Mouse (Mus musculus) erythroblast, embryonic 14.5 days (primary cell): ENCODE measurements around the gene Nsmce1.

ENCODE experiments used
- GATA1 ChIP-seq: IDR thresholded peaks from 2 replicates; pipeline ENCODE4 v1.6.1; 2012; ENCODE audit warnings: low read length, inconsistent platforms, mixed read lengths
- TAL1 ChIP-seq: IDR thresholded peaks from 3 replicates; pipeline ENCODE4 v1.6.1; 2012; ENCODE audit warnings: low read length, inconsistent platforms, mixed read lengths

DNA sequence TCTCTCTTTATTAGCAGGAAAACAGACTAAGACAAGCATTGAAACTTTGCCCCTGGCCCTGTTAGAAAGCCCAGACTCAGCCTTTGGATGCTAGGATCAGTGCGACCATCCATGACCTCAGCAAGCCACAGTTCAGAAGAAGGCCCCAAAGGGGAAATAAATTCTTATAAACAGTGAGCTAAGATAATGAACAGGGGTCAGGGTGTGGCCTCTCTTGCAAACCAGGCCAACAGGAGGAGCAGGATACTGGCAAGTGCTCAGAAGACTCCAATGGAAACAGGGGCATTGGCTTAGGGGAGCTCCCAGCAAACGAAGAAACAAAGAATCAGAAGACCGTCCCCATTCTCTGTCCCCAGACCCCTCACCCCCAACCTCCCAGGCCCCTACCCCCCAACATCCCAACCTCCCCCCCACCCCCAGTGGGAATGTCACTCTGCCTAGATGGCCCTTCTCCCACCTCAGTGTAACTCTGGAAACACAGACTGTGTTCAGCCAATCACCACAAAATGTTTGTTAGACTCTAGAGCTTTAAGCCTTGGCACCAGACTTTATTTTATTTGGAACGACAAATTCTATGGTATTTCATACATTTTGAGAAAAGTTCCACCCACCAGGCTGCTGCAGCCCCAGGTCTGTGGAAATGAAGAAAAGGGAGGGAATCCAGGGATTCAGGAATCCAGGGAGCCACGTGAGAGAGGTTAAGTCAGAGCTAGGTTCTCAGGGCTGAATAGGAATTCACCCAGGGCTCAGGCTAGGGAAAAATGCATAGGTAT, 23.9 kb upstream of the Nsmce1 start:
- TF ChIP-seq GATA1 (no peak), TAL1 (no peak)
